Mouse (Mus musculus) small intestine, adult 2 months (tissue): ENCODE measurements at regions not wholly inside any gene's neighbourhood (a gene's known extent, or its start where the extent isn't known, plus 50 kb on each side); places are given as distances from the start of the nearest gene placed in this dataset.
"Not testable (repeated sequence)": the region's sequence is repeated elsewhere in the genome, so short reads cannot be mapped to it uniquely, and the experiment has no call there.

Experiments
- H3K27ac ChIP-seq: fragments of 200-500 bp; 2 replicates; pipeline ENCODE4 v1.5.1; 2012; ENCODE audit warnings: low read depth, low read length, control low read depth, inconsistent platforms; ENCODE audit not compliant: insufficient read depth
- H3K27me3 ChIP-seq: fragments of 200-500 bp; 2 replicates; pipeline ENCODE4 v1.6.1; 2012; ENCODE audit warnings: mild to moderate bottlenecking, moderate library complexity, low read length, inconsistent platforms; ENCODE audit not compliant: control insufficient read depth, insufficient read depth
- H3K36me3 ChIP-seq: fragments of 200-500 bp; 2 replicates; pipeline ENCODE4 v1.6.1; 2012; ENCODE audit warnings: mild to moderate bottlenecking, low read length, control low read depth, inconsistent platforms; ENCODE audit not compliant: control insufficient read depth, insufficient read depth
- H3K4me1 ChIP-seq: fragments of 200-500 bp; 2 replicates; pipeline ENCODE4 v1.6.1; 2012; ENCODE audit warnings: low read length, inconsistent platforms, mixed read lengths; ENCODE audit not compliant: control insufficient read depth, insufficient read depth, insufficient read length
- H3K4me3 ChIP-seq: fragments of 200-500 bp; 2 replicates; pipeline ENCODE4 v1.5.1; 2012; ENCODE audit warnings: low read depth, mild to moderate bottlenecking, control low read depth, inconsistent platforms, low read length, moderate library complexity
- CTCF ChIP-seq: fragments of 200-500 bp; IDR thresholded peaks from 2 replicates; pipeline ENCODE4 v1.5.1; 2012; ENCODE audit warnings: low read depth, mild to moderate bottlenecking, control low read depth, inconsistent platforms, low read length, moderate library complexity, mixed read lengths; ENCODE audit not compliant: insufficient replicate concordance, insufficient read length; ENCODE audit errors: extremely low read depth
- POLR2A ChIP-seq: fragments of 200-500 bp; IDR thresholded peaks from 2 replicates; pipeline ENCODE4 v1.6.1; 2012; ENCODE audit warnings: low read depth, mild to moderate bottlenecking, control low read depth, inconsistent platforms, low read length, moderate library complexity
- WGBS: fragments of 180-500 bp; shearing (Covaris S2); methylation state at CpG from one replicate; pipeline ENCODE4 v1.1.7; 2018; 5-methylcytosine and 5-hydroxymethylcytosine counted together

DNA sequence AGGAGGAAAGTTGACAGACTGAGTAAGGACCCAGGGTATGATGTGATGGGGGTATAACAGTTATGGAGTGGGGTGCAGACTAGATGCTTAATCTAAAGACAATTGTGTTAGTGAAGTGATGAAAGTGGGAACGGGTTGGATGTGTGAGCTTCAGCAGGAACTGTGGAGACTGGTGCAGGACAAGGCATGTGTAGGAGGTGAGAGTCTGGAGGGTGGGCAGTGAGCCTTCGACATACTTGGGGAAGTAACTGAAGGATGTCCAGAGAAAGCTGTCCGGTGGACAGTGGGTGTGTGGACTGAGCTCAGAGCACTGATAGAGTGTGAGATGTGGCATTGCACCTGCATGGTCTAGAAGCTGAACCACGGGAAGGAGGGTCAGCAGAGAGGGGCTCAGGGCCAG is 97.7 kb downstream of the Fam43a start:
- Histone ChIP-seq H3K36me3 (no peaks in the 10 kb centered on the region), H3K4me1 (no peaks in the 10 kb centered on the region), H3K27me3 (no peaks in the 10 kb centered on the region), H3K27ac (no peak overlapping the region), H3K4me3 (no peak overlapping the region)
- TF ChIP-seq POLR2A (no peak), CTCF (no peak)
- WGBS = 85% methylated on average over 4 of the region's 4 CpGs

GRCm38 (mm10) chr16:30697806-30698205 is 98.3 kb downstream of the Fam43a start:
- no peak for TF ChIP-seq CTCF
- TF ChIP-seq POLR2A = no peak
- Histone ChIP-seq H3K27ac (no peak overlapping the region), H3K36me3 (no peaks in the 10 kb centered on the region), H3K27me3 (no peaks in the 10 kb centered on the region), H3K4me1 (no peaks in the 10 kb centered on the region), H3K4me3 (no peak overlapping the region)
- 83% methylated on average over 2 of the region's 2 CpGs for WGBS

DNA sequence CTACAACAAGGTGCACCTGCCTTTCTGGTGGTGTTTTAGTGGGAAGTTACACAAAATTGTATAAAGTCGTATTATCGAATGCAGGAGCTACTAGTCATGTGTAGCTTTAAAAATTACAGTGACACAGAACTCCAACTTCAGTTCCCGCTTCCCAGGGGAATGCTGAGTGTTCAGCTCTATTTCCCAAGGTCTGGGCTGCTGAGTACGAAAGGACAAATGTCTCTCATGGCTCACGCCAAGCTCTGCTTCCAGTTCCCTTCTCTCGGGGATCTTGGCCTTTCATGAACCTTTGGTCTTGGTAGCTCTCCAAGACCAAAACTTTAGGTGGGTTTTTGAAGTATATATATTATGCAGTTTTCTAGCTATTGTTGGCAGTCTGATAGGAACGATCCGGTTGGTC is 104.3 kb downstream of the Fam43a start:
- WGBS = 88% methylated on average over 8 of the region's 8 CpGs
- no peak for TF ChIP-seq CTCF
- no peak for TF ChIP-seq POLR2A

DNA sequence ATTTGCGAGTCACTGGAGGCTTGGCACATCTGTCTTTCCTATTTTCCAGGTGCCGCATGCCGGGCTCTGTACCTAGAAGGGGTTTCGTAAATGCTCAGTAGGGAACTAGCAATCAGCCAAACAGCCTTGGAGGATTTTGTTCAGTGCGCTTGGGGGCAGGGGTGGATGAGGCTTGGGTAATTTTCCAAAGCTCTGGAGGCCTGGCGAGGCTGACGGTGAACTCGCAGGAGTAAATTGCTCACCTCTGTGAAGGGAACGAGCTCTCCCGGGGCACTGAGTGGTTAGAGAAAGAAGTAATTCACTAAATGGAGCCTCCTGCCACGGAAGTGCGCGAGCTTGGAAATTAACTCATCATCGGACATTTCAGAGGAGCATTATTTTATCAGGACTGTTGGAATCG is 110.0 kb downstream of the Fam43a start:
- Histone ChIP-seq H3K27ac (no peak overlapping the region), H3K36me3 (no peaks in the 10 kb centered on the region), H3K4me1 (no peaks in the 10 kb centered on the region), H3K27me3 (no peaks in the 10 kb centered on the region), H3K4me3 (no peak overlapping the region)
- no peak for TF ChIP-seq CTCF
- no peak for TF ChIP-seq POLR2A
- 90% methylated on average over 15 of the region's 15 CpGs for WGBS

More for the DNA sequence above, 104.3 kb downstream of the Fam43a start:
- Histone ChIP-seq H3K4me3 (no peak overlapping the region), H3K27me3 (no peaks in the 10 kb centered on the region), H3K4me1 (no peaks in the 10 kb centered on the region), H3K27ac (no peak overlapping the region), H3K36me3 (no peaks in the 10 kb centered on the region)

- no peaks in the 10 kb centered on the region for H3K36me3 ChIP-seq
- WGBS = 58% methylated on average over 2 of the region's 2 CpGs
- TF ChIP-seq CTCF = no peak
- no peak for TF ChIP-seq POLR2A
Observed at GRCm38 (mm10) chr16:30709975-30710374, 110.5 kb downstream of the Fam43a start.

GRCm38 (mm10) chr16:30712570-30712969 is 113.0 kb downstream of the Fam43a start:
- no peaks in the 10 kb centered on the region for H3K27me3 ChIP-seq
- WGBS = 95% methylated on average over 6 of the region's 6 CpGs

More at GRCm38 (mm10) chr16:30709975-30710374, 110.5 kb downstream of the Fam43a start:
- H3K4me3 ChIP-seq = no peak overlapping the region
- H3K27me3 ChIP-seq = no peaks in the 10 kb centered on the region
- no peaks in the 10 kb centered on the region for H3K4me1 ChIP-seq
- H3K27ac ChIP-seq = no peak overlapping the region

GRCm38 (mm10) chr16:30717577-30717976 is 118.1 kb downstream of the Fam43a start:
- not testable (repeated sequence) for H3K4me3 ChIP-seq

More at GRCm38 (mm10) chr16:30712570-30712969, 113.0 kb downstream of the Fam43a start:
- Histone ChIP-seq H3K36me3 (no peaks in the 10 kb centered on the region), H3K4me1 (no peaks in the 10 kb centered on the region), H3K4me3 (no peak overlapping the region), H3K27ac (no peak overlapping the region)
- TF ChIP-seq POLR2A (no peak), CTCF (no peak)

GRCm38 (mm10) chr16:30720791-30721190 is 121.3 kb downstream of the Fam43a start:
- no peak for TF ChIP-seq POLR2A
- no peak for TF ChIP-seq CTCF
- no peak overlapping the region for H3K27ac ChIP-seq
- WGBS = 82% methylated on average over 6 of the region's 6 CpGs
- no peak overlapping the region for H3K4me3 ChIP-seq
- no peaks in the 10 kb centered on the region for H3K36me3 ChIP-seq
- H3K4me1 ChIP-seq = no peaks in the 10 kb centered on the region
- H3K27me3 ChIP-seq = no peaks in the 10 kb centered on the region; the same call in 1 of the 2 replicates

More at GRCm38 (mm10) chr16:30717577-30717976, 118.1 kb downstream of the Fam43a start:
- not testable (repeated sequence) for H3K4me1 ChIP-seq, H3K27ac ChIP-seq, H3K36me3 ChIP-seq, H3K27me3 ChIP-seq
